Mouse (Mus musculus) spleen, adult 10 weeks (tissue): Measurements from ENCODE around the gene Gm21149. TPM values are rescaled to one million over a fixed set of nuclear protein-coding genes. Genes with fewer than 3 reads are reported as not detected.

ENCODE experiments used
- polyA plus RNA-seq: library from polyadenylated mRNA; stranded (reverse); fragments of 350-450 nt; fragmentation: Illumina TruSeq; extraction: RNeasy Lipid Tissue Mini Kit (QIAGEN cat#74804); gene quantifications from one replicate; pipeline ENCODE4 v1.2.3, GENCODE M21; 2015; ENCODE audit warnings: low replicate concordance; ENCODE audit not compliant: insufficient read depth

Gene Gm21149
- not detected for polyA plus RNA-seq

GRCm38 (mm10) chr5:15476423-15476822 is at the start of gene Gm21149:
Gm21149 (minus strand) TSS chr5:15476523.

Other genes with a start within 250 kb of the Gm21149 start
- gene Gm21190, start 52.7 kb upstream of the Gm21149 start, polyA plus RNA-seq, result not detected
- not detected for gene Gm21083, start 100.8 kb upstream of the Gm21149 start, polyA plus RNA-seq
- gene Speer4d, start 142.5 kb upstream of the Gm21149 start, polyA plus RNA-seq, result not detected
- gene 4930572O03Rik, start 180.5 kb upstream of the Gm21149 start, polyA plus RNA-seq, result not detected
- not detected for gene Speer4c, start 237.7 kb upstream of the Gm21149 start, polyA plus RNA-seq